Mouse (Mus musculus) yolk sac, embryonic 10.5 days (tissue): ENCODE measurements around the gene Hnrnpdl.

Experiments
- DNase-seq: peaks from one replicate; pipeline ENCODE4 v3.0.0-alpha.2; 2017; ENCODE audit warnings: low spot score

Hnrnpdl gene

DNA sequence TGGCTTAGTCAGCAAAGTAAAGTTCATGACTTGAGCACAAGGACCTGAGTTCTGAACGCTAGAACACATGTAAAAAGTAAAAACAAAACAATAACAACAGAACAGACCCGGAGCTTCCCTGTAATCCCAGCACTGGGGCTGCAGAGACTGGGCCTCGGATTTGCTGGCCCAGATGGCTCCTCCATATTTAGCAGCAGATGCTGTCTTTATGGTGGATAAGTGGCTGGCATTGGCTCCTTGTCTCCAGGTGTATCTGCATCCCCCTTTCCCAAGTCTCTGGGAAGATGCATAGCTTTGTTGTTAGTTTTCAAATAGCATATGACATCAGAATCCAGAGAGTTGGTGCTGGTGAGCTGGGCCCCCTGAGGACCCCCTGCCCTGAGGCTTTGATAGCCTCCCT lies 6.6 kb upstream of the Hnrnpdl start:
- DNase-seq, result no peak

- DNase-seq, result no peak
Measured at GRCm38 (mm10) chr5:100044621-100045020, 5.2 kb upstream of the Hnrnpdl start.

DNA sequence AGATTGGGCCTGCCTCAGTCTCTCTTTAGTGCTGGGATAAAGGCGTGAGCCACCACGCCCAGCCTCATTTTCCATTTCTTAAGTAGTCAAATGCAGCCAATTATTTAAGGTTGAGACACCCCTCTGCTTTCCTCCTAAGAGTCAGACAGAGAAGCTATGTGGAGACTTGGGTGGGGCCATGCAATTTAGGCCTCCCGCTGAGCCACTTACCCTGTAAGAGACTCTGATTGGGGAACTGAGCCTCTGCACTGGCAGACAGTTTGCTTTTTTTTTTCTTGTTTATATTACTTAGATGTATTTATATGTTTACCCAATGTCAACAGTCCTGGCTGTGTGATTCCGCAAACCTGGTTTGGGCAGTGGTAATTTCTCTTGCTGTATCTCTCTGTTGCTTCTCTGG lies 4.6 kb upstream of the Hnrnpdl start:
- DNase-seq, result no peak

- DNase-seq, result no peak
Measured at GRCm38 (mm10) chr5:100043361-100043760, 3.9 kb upstream of the Hnrnpdl start.

GRCm38 (mm10) chr5:100042467-100042866 lies 3.0 kb upstream of the Hnrnpdl start:
- no peak for DNase-seq

GRCm38 (mm10) chr5:100041272-100041671 lies 1.8 kb upstream of the Hnrnpdl start:
- DNase-seq, result no peak

GRCm38 (mm10) chr5:100040281-100040784 lies 869 bp upstream of the Hnrnpdl start:
- peak; percentile 62 for DNase-seq

DNA sequence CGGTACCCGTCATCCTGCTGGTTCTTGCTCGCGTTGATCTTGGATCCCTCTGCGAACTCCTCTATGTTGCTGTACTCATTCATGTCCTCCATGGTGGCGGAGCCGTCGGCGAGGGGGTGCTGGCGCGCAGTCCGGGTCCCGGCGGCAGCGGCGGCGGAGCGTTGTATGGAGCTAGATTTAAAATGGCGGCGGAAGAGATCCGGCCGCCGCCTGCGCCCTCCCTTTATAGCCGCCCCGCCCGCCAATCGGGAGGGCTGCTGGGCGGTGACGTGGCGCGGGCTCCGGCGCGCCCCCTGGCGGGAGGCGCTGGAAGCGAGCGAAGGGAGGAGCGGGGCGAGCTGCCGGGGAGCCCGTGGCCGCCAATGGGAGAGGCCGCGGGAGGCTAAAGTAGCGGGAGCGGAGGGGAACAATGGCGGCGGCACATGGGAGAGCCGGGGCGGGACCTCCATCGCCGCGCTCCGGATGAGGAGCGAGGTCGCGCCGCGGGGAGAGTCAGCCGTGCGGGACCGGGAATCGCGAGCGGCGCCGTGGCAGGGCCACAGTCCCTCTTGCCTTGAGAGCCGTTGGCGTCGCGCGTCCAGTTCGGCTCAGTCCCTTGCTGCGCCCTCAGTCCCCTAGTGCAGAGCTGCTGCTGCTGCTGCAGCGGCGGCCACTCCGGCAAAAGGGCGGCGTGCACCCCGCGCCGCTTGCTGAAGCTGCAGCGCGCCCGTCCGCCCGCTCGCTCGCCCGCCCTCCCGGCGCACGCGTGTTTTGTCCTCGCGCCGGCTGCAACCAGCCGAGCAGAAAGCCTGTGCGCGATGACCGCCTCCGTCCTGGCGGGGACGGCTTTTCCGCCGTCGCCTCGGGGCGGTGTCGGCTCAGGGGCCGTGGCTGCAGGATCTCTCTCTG lies 506 bp downstream of the Hnrnpdl start:
- DNase-seq, result peak; percentile 95

DNA sequence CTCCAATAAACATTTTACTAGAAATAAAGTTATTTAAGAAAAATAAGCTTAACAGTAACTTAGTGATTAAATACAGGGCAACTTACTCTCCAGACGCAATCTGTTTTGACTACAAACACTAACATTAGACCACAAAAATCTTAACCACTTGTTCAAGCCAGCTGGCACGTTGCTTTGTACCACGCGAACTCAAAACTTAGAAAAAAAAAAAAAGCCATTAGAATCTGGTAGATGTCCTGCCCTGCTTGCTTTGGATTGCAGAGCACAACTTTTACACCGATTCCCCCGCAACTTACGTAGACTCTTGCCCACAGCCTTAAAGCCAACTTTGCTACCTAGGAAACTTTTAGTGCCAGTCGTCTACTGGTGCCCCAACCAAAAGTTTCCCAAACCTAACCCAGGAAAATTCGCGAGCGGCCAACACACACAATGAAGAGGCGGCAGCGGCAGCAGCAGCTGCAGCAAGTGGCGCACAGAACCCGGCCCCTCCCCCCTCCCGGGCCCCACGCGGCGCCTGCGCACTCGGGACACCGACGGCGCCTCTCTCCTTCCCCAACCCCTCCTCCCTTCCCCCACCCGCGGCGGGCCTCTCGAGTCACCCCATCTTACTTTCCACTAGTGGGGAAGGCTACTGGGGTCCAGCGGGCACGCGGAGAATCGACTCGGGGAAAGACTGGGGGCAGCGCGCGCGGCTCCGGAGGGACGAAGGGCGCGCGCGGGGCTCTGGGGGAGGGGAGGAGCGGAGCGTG lies 1.3 kb downstream of the Hnrnpdl start:
- DNase-seq, result peak; percentile 89

DNA sequence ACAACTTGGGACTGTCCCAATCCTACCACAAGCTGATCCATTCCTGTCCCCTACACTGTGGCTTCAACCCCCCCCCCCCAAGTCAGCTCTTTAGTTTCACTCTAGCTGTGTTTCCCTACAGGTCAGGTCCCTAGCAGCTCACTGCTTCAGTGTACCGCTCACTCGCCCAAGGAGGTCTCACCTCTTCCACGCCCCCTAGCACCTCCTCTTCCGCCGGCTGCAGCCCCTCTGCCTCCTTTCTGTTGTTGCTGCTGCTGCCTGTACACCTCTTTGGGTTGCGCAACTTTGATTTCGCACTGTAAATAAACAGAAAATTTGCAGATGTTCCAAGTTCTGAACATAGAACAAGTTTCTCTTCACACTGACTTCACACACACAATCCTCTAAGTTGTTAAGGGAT lies 2.8 kb downstream of the Hnrnpdl start:
- DNase-seq, result no peak

GRCm38 (mm10) chr5:100035950-100036349 lies 3.5 kb downstream of the Hnrnpdl start:
- no peak for DNase-seq

DNA sequence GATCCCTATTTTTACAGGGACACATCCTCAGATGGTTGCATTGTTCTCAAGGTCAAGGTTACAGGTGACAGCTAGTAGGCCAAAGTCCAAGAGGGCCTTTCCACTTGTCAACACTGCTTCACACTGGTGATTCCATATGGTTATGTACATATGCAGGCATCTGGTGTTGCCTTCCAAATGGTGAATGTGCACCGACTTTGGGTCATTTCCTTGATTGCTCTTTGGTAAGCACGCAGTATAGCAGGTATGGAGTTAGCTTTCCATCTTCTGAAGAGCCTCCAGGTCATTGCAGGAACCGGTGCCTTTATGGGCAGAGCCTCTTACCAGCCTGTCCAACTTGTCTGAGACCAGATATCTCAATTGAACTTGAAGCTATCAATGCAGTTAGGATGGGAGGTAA lies 6.8 kb downstream of the Hnrnpdl start:
- no peak for DNase-seq

- DNase-seq, result no peak
Measured at GRCm38 (mm10) chr5:100032107-100032506, 7.4 kb downstream of the Hnrnpdl start.

DNA sequence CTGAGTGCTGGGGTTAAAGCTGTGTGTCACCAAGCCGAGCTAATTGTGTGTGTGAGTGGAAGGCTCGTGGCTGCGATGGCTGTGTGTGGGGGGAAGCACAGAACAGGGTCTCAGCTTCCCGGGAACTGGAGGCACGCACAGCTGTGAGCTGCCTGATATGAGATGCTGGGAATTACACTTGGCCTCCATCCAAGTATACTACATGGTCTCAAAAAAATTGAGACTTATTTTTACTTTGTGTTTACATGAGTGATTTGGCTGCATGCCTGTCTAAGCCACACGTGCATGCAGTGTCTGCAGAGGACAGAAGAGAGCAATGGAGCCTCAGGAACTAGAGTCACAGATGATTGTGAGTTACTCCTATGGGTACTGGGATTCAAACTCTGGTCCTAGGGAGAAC lies 9.4 kb downstream of the Hnrnpdl start:
- no peak for DNase-seq

- DNase-seq, result no peak
Measured at GRCm38 (mm10) chr5:100024868-100025267, 14.6 kb downstream of the Hnrnpdl start.

- no peak for DNase-seq
Measured at GRCm38 (mm10) chr5:100024403-100024802, 15.1 kb downstream of the Hnrnpdl start.

DNA sequence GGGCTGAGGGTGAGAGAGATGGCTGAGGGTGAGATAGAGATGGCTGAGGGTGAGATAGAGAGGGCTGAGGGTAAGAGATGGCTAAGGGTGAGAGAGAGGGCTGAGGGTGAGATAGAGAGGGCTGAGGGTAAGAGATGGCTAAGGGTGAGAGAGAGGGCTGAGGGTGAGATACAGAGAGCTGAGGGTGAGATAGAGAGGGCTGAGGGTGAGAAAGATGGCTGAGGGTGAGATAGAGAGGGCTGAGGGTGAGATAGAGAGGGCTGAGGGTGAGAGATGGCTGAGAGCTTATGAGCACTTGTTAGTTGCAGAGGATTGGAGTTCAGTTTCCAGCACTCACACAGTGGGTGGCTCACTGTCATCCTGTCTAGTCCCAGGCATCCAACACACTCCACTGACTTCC lies 19.4 kb downstream of the Hnrnpdl start:
- DNase-seq, result no peak

DNA sequence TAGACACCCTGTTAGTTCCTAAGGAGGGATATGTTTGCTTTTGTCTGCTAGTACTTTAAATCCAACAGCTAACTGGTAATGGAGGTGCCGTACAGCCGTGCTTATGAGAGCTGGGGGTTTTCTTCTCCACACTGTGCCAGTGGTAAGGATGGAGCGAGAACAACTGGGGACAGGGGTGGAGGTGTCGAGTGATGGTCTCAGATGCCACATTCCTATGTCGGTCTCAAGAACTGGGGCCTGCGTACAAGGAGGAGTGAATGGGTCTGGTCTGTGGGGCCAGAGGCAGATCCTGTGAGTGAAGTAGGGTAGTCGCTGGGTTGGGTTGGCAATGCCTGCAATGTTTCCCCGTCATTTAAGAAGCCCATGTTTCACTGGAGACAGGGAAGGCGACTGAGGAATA lies 26.9 kb downstream of the Hnrnpdl start:
- no peak for DNase-seq

DNA sequence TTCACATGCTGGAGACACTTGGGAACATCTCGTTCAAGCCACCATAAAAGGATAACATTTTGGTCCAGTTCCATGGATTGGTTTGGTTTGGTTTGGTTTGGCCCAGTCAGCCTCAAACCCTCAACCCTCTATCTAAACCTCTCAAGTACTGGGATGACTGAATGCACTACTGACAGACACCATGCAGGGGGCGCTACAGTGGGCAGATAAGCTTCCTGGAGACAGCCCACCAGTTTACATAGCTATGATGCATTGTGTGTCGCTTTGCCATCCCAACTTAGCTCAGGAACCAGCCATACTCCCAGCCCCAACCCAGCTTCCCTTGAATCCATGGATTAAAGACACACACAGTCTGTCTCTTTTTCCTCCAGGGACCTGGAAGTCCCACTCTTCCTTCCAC lies 31.0 kb downstream of the Hnrnpdl start:
- no peak for DNase-seq

DNA sequence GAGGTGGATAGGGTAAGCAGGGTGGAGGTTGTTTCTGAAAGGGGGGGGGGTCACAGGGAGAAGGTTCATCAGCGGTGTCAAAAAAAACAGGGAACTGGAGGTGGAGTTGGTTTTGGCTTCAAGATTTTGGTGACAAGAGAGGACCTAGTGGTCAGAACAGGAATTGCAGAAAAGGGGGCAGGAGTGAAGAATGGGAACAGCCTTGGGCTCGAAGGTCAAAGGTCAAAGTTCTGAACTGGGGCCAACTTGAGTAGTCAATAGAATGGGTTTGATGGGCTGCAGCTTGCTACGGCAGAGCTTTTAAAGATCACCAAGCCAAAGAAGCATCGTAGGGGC lies 32.5 kb downstream of the Hnrnpdl start:
- peak; percentile 6 for DNase-seq

DNA sequence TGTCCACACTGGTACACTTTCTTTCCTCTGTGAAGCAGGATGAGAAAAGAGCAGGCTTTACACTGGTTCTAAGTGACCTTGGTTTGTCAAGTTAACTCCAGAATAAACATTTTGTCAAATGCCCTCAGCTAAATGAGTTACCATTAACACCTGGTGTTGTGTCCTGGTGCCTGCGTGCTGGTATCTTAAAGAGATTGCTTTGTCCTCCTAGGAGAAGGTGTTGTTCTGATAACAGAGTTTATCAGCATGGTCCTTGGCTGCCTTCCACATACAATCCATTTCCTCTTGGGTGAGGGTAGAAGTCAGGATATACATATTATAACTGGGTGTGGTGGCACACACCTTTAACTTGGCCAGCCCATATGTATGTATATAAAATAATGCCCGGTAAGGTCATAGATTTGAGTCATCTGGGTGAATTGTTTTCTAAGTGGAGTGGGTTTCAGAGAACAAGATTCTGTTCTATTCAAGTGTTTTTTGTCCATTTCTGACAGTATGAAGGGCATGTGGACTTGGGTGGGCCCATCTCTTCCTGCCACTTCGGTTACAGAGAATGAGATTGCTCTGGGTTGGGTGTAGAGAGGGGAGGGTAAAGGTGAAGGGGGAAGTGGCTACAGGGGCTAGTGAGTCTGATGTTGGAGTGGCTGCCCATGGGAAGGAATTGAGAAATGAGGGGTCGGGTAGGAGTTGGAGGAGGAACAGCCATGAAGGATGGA lies 33.0 kb downstream of the Hnrnpdl start:
- DNase-seq, result no peak

GRCm38 (mm10) chr5:100005896-100006295 lies 33.6 kb downstream of the Hnrnpdl start:
- DNase-seq, result no peak

- no peak for DNase-seq
Measured at GRCm38 (mm10) chr5:100005431-100005830, 34.0 kb downstream of the Hnrnpdl start.
